Mouse (Mus musculus): Measurements from ENCODE around the gene Stx1a. TPM values are rescaled to one million over a fixed set of nuclear protein-coding genes. Genes with fewer than 3 reads are reported as not detected.

The Stx1a gene
- total RNA-seq, 2 experiments from 2014 or later = 340 to 346 TPM

DNA sequence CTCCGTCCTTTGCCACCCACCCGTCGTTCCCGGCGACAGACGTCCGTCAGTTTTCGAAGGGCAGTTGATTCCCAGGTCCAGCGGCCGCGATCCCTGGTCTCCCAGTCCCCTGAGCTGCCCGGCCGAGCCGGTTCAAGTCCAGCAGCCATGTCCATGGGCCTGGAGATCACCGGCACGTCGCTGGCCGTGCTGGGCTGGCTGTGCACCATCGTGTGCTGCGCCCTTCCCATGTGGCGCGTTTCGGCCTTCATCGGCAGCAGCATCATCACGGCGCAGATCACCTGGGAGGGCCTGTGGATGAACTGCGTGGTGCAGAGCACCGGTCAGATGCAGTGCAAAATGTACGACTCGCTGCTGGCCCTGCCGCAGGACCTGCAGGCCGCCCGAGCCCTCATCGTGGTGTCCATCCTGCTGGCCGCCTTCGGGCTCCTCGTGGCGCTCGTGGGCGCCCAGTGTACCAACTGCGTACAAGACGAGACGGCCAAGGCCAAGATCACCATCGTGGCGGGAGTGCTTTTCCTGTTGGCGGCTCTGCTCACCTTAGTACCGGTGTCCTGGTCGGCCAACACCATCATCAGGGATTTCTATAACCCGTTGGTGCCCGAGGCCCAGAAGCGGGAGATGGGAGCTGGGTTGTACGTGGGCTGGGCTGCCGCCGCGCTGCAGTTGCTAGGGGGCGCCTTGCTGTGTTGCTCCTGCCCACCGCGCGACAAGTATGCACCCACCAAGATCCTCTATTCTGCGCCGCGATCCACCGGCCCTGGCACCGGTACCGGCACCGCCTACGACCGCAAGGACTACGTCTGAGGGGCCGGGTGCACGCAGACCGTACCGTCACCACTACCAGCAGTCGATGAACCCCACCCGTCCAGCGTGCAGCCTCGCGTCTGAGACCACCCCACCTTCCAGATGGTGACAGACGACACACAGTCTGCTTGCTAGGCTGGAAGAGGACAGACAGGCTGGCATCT is 36.7 kb upstream of the Stx1a start:
- H3K27ac ChIP-seq = no peak overlapping the region
- no peak; the same call in 1 of the 2 replicates for TF ChIP-seq CTCF (IDR thresholded peaks at IDR 0.05)
- intact Hi-C loops (cut with DNase I) = no loop called here
- peak in 1 of 2 experiments; percentile 14 for DNase-seq (ENCODE audit: extremely low spot score in 1 of 2, low spot score in 2 of 2)
- no peak overlapping the region; the same call in 1 of the 2 replicates for H3K4me3 ChIP-seq

DNA sequence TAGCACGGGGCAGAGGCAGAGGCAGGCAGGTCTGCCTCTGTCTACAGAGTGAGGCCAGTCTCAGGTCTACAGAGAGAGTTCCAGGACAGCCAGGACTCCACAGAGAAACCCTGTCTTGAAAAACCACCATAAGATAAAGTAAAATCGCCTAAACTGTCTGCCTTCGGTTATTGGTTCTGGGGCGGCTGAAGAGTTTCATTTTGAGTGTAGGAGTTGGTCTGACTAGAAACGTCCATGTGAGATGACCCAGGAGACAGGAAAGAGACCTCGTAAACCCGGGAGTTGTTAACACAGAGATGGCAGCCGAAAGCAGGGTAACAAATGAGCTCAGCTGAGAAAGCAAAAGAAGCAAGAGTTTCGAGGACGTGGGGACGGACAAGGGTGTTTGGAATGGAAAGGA is 34.1 kb upstream of the Stx1a start:
- no peak overlapping the region for H3K4me3 ChIP-seq
- no peak for DNase-seq (ENCODE audit: extremely low spot score in 1 of 2, low spot score in 2 of 2)

GRCm38 (mm10) chr5:134989741-134990140 is 33.5 kb upstream of the Stx1a start:
- intact Hi-C loops (cut with DNase I) = no loop called here
- H3K4me3 ChIP-seq = no peak overlapping the region
- no peak overlapping the region for H3K27ac ChIP-seq
- no peak for DNase-seq (ENCODE audit: extremely low spot score in 1 of 2, low spot score in 2 of 2)
- TF ChIP-seq CTCF (IDR thresholded peaks at IDR 0.05) = no peak

More for the DNA sequence above, 34.1 kb upstream of the Stx1a start:
- H3K27ac ChIP-seq = no peak overlapping the region
- TF ChIP-seq CTCF (IDR thresholded peaks at IDR 0.05) = no peak
- intact Hi-C loops (cut with DNase I) = no loop called here

GRCm38 (mm10) chr5:134992566-134992965 is 30.7 kb upstream of the Stx1a start:
- no peak overlapping the region for H3K27ac ChIP-seq
- no peak for TF ChIP-seq CTCF (IDR thresholded peaks at IDR 0.05)
- no peak overlapping the region for H3K4me3 ChIP-seq
- DNase-seq (ENCODE audit: extremely low spot score in 1 of 2, low spot score in 2 of 2) = no peak
- intact Hi-C loops (cut with DNase I) = no loop called here

GRCm38 (mm10) chr5:134998359-134998758 is 24.9 kb upstream of the Stx1a start:
- Histone ChIP-seq H3K4me3 (no peak overlapping the region), H3K27ac (no peak overlapping the region)
- intact Hi-C loops (cut with DNase I) = no loop called here
- no peak for DNase-seq (ENCODE audit: extremely low spot score in 1 of 2, low spot score in 2 of 2)
- TF ChIP-seq CTCF (IDR thresholded peaks at IDR 0.05) = no peak

DNA sequence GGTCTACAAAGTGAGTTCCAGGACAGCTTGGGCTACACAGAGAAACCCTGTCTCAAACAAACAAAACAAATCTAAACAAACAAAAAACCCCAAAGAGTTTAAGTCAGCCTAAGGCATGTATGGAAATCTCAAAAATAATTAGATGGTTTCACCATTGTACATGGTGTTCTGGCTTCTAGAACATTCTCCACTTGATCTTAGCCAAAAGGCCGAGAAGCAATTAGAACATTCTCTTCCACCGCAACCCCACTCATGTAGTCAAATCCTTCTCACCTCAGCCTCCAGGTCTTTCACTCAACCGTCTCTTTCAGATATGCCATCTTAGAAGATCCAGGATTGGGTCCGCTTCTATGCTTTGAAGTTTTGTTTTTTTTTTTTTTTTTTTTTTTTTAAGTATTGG is 23.5 kb upstream of the Stx1a start:
- DNase-seq (ENCODE audit: extremely low spot score in 1 of 2, low spot score in 2 of 2) = no peak
- TF ChIP-seq CTCF (IDR thresholded peaks at IDR 0.05) = no peak
- no peak overlapping the region for H3K4me3 ChIP-seq
- no peak overlapping the region for H3K27ac ChIP-seq
- intact Hi-C loops (cut with DNase I) = no loop called here

- Histone ChIP-seq H3K4me3 (no peak overlapping the region), H3K27ac (no peak overlapping the region)
- DNase-seq (ENCODE audit: extremely low spot score in 1 of 2, low spot score in 2 of 2) = no peak
- no peak for TF ChIP-seq CTCF (IDR thresholded peaks at IDR 0.05)
- intact Hi-C loops (cut with DNase I) = no loop called here
These were observed 22.5 kb upstream of the Stx1a start for GRCm38 (mm10) chr5:135000751-135001150.

- intact Hi-C loops (cut with DNase I) = no loop called here
- no peak for DNase-seq (ENCODE audit: extremely low spot score in 1 of 2, low spot score in 2 of 2)
These were observed 22.0 kb upstream of the Stx1a start for GRCm38 (mm10) chr5:135001309-135001708.

DNA sequence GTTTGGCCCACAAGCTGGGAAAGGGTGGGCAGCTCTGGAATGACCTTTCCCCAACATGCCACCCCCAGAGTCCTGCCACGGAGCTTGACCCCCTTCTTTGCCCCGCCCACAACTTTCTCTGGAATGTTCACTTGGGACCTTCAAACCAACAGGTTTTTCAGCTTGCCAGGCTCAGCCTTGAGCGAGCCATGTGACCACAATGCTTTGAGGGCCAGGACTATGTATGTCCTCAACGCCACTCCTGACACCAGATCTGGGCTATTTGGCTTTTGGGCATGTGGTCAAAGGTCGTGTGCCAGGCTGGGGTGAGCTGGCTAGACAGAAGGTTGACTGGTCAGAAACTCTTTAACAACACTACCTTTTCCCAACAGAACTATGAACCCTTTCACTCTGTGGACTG is 21.1 kb upstream of the Stx1a start:
- Histone ChIP-seq H3K27ac (no peak overlapping the region), H3K4me3 (no peak overlapping the region)
- no peak for DNase-seq (ENCODE audit: extremely low spot score in 1 of 2, low spot score in 2 of 2)
- no peak for TF ChIP-seq CTCF (IDR thresholded peaks at IDR 0.05)
- intact Hi-C loops (cut with DNase I) = no loop called here

More at GRCm38 (mm10) chr5:135001309-135001708, 22.0 kb upstream of the Stx1a start:
- TF ChIP-seq CTCF (IDR thresholded peaks at IDR 0.05) = peak; percentile 25
- Histone ChIP-seq H3K27ac (no peak overlapping the region), H3K4me3 (no peak overlapping the region)

DNA sequence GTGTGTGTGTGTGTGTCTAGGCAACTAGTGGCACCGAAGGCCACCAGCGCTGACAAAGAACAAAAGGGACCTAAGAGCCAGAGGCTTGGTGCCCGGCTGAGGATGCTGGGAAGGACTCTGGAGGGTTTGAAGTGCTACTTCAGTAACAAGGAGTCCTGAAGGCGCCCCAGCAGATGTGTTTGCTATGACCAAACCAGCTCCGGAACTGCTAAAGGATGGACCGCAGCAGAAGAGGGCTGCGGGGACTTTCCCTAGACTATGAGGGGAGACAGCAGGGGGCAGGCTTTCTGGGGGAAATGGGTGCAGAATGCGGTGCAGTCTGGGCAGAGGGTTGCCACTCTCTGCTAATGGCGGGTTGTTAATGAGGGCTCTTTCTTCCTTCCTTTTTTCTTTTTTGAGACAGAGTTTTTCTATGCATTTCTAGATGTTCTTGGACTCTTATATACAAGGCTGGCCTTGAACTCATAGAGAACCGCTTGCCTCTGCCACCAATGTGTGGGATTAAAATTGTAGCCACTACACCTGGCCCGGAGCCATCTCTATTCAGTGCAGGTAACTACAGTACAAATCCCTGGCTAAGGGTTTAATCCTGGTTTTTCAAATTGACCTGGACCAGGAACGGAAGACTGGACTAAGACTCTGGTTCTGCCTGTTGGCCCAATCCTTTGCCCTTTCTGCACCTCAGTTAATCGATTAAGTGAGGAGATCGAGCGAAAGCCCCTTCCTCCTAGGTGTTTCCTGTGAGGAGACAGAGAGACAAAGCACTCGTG is 15.3 kb upstream of the Stx1a start:
- peak overlapping the region; percentile 99 for H3K27ac ChIP-seq
- intact Hi-C loops (cut with DNase I) = loop anchor here (5.0 kb wide), 1 partner anchor 139 kb away; the partner anchor contains the start of gene Tbl2
- peak overlapping the region; percentile 73 for H3K4me3 ChIP-seq
- peak; percentile 3; the same call in 1 of the 2 replicates for TF ChIP-seq CTCF (IDR thresholded peaks at IDR 0.05)
- no peak for DNase-seq (ENCODE audit: extremely low spot score in 1 of 2, low spot score in 2 of 2)

- no peak; the same call in none of the 2 replicates for TF ChIP-seq CTCF (IDR thresholded peaks at IDR 0.05)
These were observed 14.4 kb upstream of the Stx1a start, which contains the start of gene Abhd11 for GRCm38 (mm10) chr5:135008671-135009589. TSS of gene Abhd11 (plus strand) at chr5:135009152.

More at GRCm38 (mm10) chr5:135008671-135009589, 14.4 kb upstream of the Stx1a start, which contains the start of gene Abhd11:
- peak within 1 kb of the TSS; percentile 99 for H3K27ac ChIP-seq
- peak within 1 kb of the TSS; percentile 73 for H3K4me3 ChIP-seq
- intact Hi-C loops (cut with DNase I) = loop anchor here (5.0 kb wide), 1 partner anchor 138 kb away; the partner anchor contains the start of gene Tbl2
- peak; percentile 92 to 96 for DNase-seq (ENCODE audit: extremely low spot score in 1 of 2, low spot score in 2 of 2)
